Mouse (Mus musculus) intestine, embryonic 15.5 days (tissue): Measurements from ENCODE around the gene Rfx2. TPM values are rescaled to one million over a fixed set of nuclear protein-coding genes. Genes with fewer than 3 reads are reported as not detected.
A peak's percentile ranks its signal among the peaks of the same experiment; 100 is the strongest.

Source experiments
- ATAC-seq: fragments of 200-750 bp; cut with Nextera tagmentation; 2 replicates; pipeline ENCODE4 v1.8.0; 2017; ENCODE audit warnings: moderate TSS enrichment, moderate library complexity
- H3K27ac ChIP-seq: fragments of 300-500 bp; sonication (generic); 2 replicates; pipeline ENCODE4 v1.5.1; 2015; ENCODE audit warnings: mild to moderate bottlenecking, inconsistent platforms
- H3K27me3 ChIP-seq: fragments of 300-500 bp; sonication (generic); replicated peaks from 2 replicates; pipeline ENCODE4 v1.6.1; 2015; ENCODE audit warnings: inconsistent platforms
- H3K36me3 ChIP-seq: fragments of 300-500 bp; sonication (generic); 2 replicates; pipeline ENCODE4 v1.6.1; 2015; ENCODE audit warnings: inconsistent platforms
- H3K4me1 ChIP-seq: fragments of 300-500 bp; sonication (generic); replicated peaks from 2 replicates; pipeline ENCODE4 v1.6.1; 2015; ENCODE audit warnings: inconsistent platforms
- H3K4me2 ChIP-seq: fragments of 300-500 bp; sonication (generic); replicated peaks from 2 replicates; pipeline ENCODE4 v1.6.1; 2015; ENCODE audit warnings: mild to moderate bottlenecking, inconsistent platforms
- H3K4me3 ChIP-seq: fragments of 300-500 bp; sonication (generic); replicated peaks from 2 replicates; pipeline ENCODE4 v1.5.1; 2015; ENCODE audit warnings: inconsistent platforms
- H3K9ac ChIP-seq: fragments of 300-500 bp; sonication (generic); 2 replicates; pipeline ENCODE4 v1.6.1; 2015; ENCODE audit warnings: inconsistent platforms
- H3K9me3 ChIP-seq: fragments of 300-500 bp; sonication (generic); 2 replicates; pipeline ENCODE4 v1.6.1; 2016; ENCODE audit warnings: inconsistent platforms
- WGBS: fragments of 180-500 bp; shearing (Covaris S2); methylation state at CpG from one replicate; pipeline ENCODE4 v1.1.7; 2015; 5-methylcytosine and 5-hydroxymethylcytosine counted together
- polyA plus RNA-seq: library from polyadenylated mRNA; unstranded; fragments of >200 nt; fragmentation: Nextera tagmentation; extraction: Ambion mirVana; gene quantifications from 2 replicates; pipeline ENCODE4 v1.2.1, GENCODE M21; 2015

Rfx2 gene
- polyA plus RNA-seq, 1 experiment from 2014 or later, result 3.1 TPM

DNA sequence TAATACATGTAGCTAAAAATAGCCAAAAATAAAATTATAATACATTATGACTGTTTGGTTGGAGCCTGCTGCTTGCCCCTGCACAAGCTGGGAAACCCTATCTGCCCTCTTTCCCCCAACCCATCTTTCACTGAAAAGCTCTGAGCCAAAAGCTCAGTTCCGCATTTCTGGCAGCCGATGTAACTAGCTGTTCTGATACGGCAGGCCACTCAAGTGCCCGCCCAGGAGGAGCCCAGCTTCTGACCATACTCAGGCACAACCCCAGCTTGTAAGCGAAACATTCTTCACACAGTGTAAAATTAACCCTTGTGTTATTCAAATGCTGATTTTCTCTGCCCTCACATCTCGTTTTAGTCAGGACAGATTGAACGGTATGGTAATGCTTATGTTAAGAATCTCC lies 28.1 kb upstream of the Rfx2 start:
- ATAC-seq, result no peak

DNA sequence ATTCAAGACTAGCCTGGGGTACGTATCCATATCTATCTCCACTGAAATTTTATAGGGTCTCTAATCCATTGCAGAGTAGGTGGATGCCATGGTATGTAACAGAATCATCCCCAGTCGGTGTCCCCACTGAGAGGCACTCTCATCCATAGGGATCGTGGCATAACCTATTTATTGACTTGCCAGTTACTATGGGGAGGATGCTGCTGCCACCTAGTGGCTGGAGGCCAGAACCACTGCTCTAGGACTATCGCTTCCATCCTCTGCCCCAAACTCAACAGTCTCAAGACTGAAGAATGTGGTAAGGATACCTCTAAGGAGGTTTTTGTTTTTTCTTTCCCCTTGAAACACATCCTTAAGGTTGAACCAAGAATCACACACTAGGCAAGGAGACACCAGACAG lies 27.4 kb upstream of the Rfx2 start:
- Histone ChIP-seq H3K36me3 (no peaks in the 10 kb centered on the region), H3K4me2 (no peak overlapping the region), H3K4me1 (0 out of 2 replicates have a peak, but pooled peaks cover 2% of the 10 kb centered on the region), H3K27ac (0 out of 2 replicates have a peak overlapping the region, but pooled peaks have one; percentile 32), H3K9ac (no peak overlapping the region), H3K9me3 (no peaks in the 10 kb centered on the region), H3K4me3 (no peak overlapping the region), H3K27me3 (no peaks in the 10 kb centered on the region)
- no peak; the same call in 1 of the 2 replicates for ATAC-seq
- WGBS, result 53% methylated on average over 4 of the region's 4 CpGs

More for the DNA sequence above, 28.1 kb upstream of the Rfx2 start:
- Histone ChIP-seq H3K4me1 (0 out of 2 replicates have a peak, but pooled peaks cover 2% of the 10 kb centered on the region), H3K4me3 (no peak overlapping the region), H3K27ac (no peak overlapping the region), H3K27me3 (no peaks in the 10 kb centered on the region), H3K9ac (no peak overlapping the region), H3K4me2 (no peak overlapping the region), H3K9me3 (no peaks in the 10 kb centered on the region), H3K36me3 (no peaks in the 10 kb centered on the region)
- 45% methylated on average over 7 of the region's 7 CpGs for WGBS

DNA sequence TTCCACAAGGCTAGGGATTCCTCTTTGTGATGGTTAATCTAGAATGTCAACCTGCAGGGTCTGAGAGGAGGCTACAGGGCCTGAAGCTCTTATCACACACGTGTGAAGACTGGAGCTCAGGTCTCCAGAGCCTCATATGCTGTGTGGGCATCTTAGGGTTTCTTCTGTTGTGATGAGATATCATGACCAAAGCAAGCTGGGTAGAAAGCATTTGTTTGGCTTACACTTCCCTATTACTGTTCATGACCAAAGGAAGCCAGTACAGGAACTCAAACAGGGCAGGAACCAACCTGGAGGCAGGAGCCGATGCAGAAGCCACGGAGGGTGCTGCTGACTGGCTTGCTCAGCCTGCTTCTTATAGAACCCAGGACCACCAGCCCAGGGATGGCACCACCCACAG lies 24.6 kb upstream of the Rfx2 start:
- H3K27ac ChIP-seq, result no peak overlapping the region
- H3K4me1 ChIP-seq, result no peaks in the 10 kb centered on the region
- no peak overlapping the region for H3K4me2 ChIP-seq
- no peak overlapping the region for H3K4me3 ChIP-seq
- H3K9ac ChIP-seq, result no peak overlapping the region
- H3K9me3 ChIP-seq, result no peaks in the 10 kb centered on the region
- 81% methylated on average over 3 of the region's 3 CpGs for WGBS
- no peaks in the 10 kb centered on the region for H3K27me3 ChIP-seq
- ATAC-seq, result no peak
- no peaks in the 10 kb centered on the region for H3K36me3 ChIP-seq

DNA sequence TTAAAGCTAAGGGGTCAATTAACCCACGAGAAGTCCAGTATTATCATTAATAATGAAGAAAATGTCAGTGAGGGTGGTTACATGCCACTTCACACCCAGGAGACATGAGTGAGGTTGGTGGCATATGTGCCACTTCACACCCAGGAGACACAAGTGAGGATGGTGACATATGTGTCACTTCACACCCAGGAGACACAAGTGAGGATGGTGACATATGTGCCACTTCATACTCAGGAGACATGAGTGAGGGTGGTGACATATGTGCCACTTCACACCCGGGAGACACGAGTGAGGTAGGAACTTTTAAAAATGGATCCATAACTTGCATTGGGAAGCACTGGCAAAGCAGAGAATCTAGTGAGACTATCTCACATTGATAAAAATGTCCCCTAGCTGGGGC lies 20.4 kb upstream of the Rfx2 start:
- 0 out of 2 replicates have a peak, but pooled peaks cover 2% of the 10 kb centered on the region for H3K27me3 ChIP-seq
- no peak overlapping the region for H3K9ac ChIP-seq
- no peaks in the 10 kb centered on the region for H3K4me1 ChIP-seq
- no peak overlapping the region for H3K27ac ChIP-seq
- H3K36me3 ChIP-seq, result no peaks in the 10 kb centered on the region
- no peak for ATAC-seq
- WGBS, result 72% methylated on average over 3 of the region's 3 CpGs
- no peaks in the 10 kb centered on the region for H3K9me3 ChIP-seq
- H3K4me3 ChIP-seq, result no peak overlapping the region
- no peak overlapping the region for H3K4me2 ChIP-seq

DNA sequence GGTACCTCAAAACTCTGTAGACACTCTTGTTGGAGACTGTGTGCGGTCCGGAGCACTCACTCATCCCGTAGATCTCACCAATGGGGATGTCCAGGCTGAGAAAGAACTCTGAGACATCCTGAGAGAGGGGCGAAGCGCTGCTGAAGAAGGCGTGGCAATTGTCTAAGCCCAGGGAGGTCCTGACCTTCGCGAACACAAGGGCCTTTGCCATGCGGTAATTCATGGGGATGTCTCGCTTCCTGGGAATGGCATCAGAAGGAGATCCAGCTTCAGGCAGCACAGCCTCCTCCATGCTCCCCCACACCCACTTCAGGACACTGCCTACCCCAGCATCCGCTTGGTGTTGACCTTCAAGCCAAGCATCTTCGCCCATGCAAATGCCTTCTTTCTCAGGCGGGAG lies 18.9 kb upstream of the Rfx2 start:
- Histone ChIP-seq H3K4me3 (no peak overlapping the region), H3K9me3 (no peaks in the 10 kb centered on the region), H3K27ac (no peak overlapping the region), H3K36me3 (no peaks in the 10 kb centered on the region), H3K4me2 (no peak overlapping the region), H3K27me3 (0 out of 2 replicates have a peak, but pooled peaks cover 2% of the 10 kb centered on the region), H3K9ac (no peak overlapping the region), H3K4me1 (no peaks in the 10 kb centered on the region)
- no peak for ATAC-seq
- WGBS, result 76% methylated on average over 13 of the region's 13 CpGs

DNA sequence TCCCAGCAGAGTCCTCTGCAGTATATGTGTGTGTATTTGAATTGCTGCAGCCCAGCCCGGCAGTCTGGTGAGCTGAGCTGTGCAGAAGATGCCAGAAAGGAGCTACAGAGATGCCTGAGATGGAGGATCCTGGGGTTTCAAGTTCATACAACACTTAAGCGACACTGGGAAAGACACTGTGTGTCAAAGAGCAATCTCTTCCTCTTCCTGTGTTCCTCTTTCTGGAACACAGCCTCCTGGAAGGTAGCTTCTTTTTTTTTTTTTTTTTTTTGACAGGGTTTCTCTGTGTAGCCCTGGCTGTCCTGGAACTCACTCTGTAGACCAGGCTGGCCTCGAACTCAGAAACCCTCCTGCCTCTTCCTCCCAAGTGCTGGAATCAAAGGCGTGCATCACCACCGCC lies 18.0 kb upstream of the Rfx2 start:
- 80% methylated on average over 5 of the region's 5 CpGs for WGBS
- Histone ChIP-seq H3K36me3 (no peaks in the 10 kb centered on the region), H3K9ac (no peak overlapping the region), H3K27ac (no peak overlapping the region), H3K4me2 (no peak overlapping the region), H3K27me3 (0 out of 2 replicates have a peak, but pooled peaks cover 2% of the 10 kb centered on the region), H3K4me1 (no peaks in the 10 kb centered on the region), H3K4me3 (no peak overlapping the region), H3K9me3 (no peaks in the 10 kb centered on the region)
- ATAC-seq, result no peak

DNA sequence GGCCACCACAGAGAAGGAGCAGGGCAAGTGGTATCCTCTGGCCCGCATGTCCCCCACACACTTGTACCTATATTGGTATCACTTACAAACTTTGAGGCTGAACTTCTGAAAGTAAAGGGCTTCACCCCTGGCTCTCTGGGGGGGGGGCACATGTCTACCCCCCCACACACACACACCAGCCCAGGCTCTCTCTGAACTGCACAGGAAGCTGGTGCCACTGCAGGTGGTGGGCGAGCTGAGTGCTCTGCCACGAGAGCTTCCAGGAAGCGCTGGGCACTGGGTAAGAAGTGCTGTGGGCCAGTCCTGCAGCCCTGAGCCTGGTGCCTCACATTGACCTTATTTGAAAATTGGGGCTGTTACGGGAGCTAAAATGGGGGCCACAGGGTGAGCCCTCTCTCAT lies 12.9 kb upstream of the Rfx2 start:
- Histone ChIP-seq H3K9ac (no peak overlapping the region), H3K27me3 (0 out of 2 replicates have a peak, but pooled peaks cover 2% of the 10 kb centered on the region), H3K4me2 (no peak overlapping the region), H3K27ac (no peak overlapping the region), H3K9me3 (no peaks in the 10 kb centered on the region), H3K4me1 (no peaks in the 10 kb centered on the region), H3K4me3 (no peak overlapping the region), H3K36me3 (no peaks in the 10 kb centered on the region)
- no peak for ATAC-seq
- 81% methylated on average over 5 of the region's 5 CpGs for WGBS

DNA sequence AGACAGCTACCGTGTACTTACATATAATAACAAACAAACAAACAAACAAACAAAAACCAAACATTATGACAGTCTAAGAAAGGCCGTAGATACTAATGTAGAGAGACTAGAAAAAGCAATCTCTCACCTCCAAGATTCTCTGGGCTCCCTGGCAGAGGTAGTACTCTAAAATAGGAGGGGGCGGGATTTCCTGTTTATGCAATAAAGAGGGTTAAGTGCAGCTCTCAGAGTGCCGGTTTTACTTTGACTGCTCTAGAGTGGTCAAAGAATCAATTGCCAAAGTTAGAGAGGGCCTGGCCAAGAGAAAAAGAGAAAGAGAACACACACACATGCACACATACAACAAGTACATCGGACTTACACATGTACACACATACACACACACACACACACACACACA lies 11.4 kb upstream of the Rfx2 start:
- no peak for ATAC-seq
- Histone ChIP-seq H3K4me2 (no peak overlapping the region), H3K9ac (no peak overlapping the region), H3K36me3 (no peaks in the 10 kb centered on the region), H3K4me1 (no peaks in the 10 kb centered on the region), H3K4me3 (no peak overlapping the region), H3K27me3 (no peaks in the 10 kb centered on the region), H3K9me3 (no peaks in the 10 kb centered on the region), H3K27ac (no peak overlapping the region)
- 71% methylated on average over 5 of the region's 5 CpGs for WGBS

DNA sequence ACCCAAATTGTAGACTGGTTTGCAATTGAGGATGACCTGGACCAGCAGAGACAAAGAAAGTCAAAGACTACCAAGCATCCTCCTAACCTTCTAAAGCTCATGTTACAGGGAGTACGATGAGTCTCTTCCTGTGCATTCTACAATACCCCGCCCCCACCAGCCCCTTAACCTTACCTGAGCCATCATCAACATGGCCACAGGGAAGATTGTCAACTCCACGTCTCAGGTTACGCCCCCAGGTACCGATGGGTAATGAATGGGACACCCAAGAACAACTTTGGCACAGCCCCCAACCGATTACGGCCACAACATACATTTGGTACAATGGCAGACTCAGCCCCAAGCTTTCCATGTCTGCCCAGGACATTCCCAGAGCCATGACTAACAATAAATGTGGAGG lies 9.7 kb upstream of the Rfx2 start:
- ATAC-seq, result no peak
- H3K4me3 ChIP-seq, result no peak overlapping the region
- H3K36me3 ChIP-seq, result no peaks in the 10 kb centered on the region
- WGBS, result 78% methylated on average over 7 of the region's 7 CpGs
- no peaks in the 10 kb centered on the region for H3K9me3 ChIP-seq
- no peaks in the 10 kb centered on the region for H3K4me1 ChIP-seq
- H3K27me3 ChIP-seq, result no peaks in the 10 kb centered on the region
- H3K27ac ChIP-seq, result no peak overlapping the region
- H3K9ac ChIP-seq, result no peak overlapping the region
- H3K4me2 ChIP-seq, result no peak overlapping the region

DNA sequence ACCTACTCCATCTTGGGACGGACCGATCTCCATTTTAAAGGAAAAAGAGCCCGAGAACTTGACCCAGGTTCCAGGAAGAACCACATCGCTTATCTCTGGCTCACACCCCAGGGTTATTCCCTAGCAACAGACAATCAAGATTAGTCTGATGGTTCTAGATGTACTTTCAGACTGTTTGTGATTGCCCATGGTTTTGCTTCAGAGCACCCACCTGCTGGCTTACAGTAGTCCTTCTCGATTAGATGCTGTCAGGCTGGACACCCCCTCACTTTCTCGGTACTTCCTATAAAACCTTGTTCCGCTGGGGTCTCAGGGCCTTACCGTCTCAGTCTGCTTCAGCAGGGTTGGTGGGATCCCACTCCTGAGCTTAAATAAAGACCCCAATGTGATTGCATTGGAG lies 5.5 kb upstream of the Rfx2 start:
- 91% methylated on average over 8 of the region's 8 CpGs for WGBS
- Histone ChIP-seq H3K9ac (no peak overlapping the region), H3K4me3 (no peak overlapping the region), H3K9me3 (no peaks in the 10 kb centered on the region), H3K36me3 (no peaks in the 10 kb centered on the region), H3K27me3 (no peaks in the 10 kb centered on the region), H3K27ac (no peak overlapping the region), H3K4me2 (no peak overlapping the region), H3K4me1 (no peaks in the 10 kb centered on the region)
- no peak for ATAC-seq

DNA sequence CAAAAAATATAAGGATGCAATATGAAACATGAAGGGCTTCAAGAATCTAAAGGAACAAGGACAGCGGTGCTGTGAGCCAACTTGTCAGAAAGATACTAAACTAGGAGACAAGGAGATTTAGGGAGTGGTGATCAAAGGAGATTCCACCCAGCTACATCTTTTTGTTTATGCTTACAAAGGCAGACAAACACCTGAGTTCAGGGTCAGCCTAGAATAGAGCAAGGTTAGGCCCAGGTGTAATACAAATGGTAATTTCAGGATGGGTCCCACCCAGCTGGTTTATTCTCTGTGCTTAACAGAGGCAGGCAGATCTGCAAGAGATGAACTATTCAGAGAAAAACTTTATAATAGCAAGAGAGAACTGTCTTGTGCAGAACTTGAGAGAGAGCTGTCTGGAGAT lies 2.6 kb upstream of the Rfx2 start:
- no peak overlapping the region for H3K9ac ChIP-seq
- H3K36me3 ChIP-seq, result no peaks in the 10 kb centered on the region
- H3K27me3 ChIP-seq, result no peaks in the 10 kb centered on the region
- H3K4me1 ChIP-seq, result 0 out of 2 replicates have a peak, but pooled peaks cover 13% of the 10 kb centered on the region
- ATAC-seq, result no peak
- WGBS, result 94% methylated on average over 1 of the region's 1 CpGs
- H3K4me2 ChIP-seq, result no peak overlapping the region
- no peak overlapping the region for H3K4me3 ChIP-seq
- no peaks in the 10 kb centered on the region for H3K9me3 ChIP-seq
- no peak overlapping the region for H3K27ac ChIP-seq

DNA sequence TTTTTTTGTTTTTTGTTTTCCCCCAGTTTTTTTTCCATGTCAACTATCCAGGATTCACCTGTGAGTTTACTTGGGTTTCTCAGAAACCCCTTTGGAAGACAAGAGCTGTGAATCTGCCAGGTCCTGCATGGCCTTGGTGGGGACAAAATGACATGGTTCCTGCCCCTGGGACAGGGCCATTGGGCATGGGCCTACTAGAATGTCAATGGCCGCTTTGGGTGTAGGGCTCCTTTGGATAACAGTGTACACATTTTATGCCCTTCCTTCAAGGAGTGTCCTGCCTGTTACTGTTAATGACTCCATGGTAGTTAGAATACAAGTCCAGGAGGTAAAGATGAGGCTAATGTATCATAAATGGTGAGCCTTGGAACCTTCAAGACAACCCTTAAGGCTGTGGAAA lies 2.1 kb upstream of the Rfx2 start:
- ATAC-seq, result no peak
- no peak overlapping the region for H3K4me3 ChIP-seq
- H3K9me3 ChIP-seq, result no peaks in the 10 kb centered on the region
- H3K4me1 ChIP-seq, result 0 out of 2 replicates have a peak, but pooled peaks cover 13% of the 10 kb centered on the region
- no peaks in the 10 kb centered on the region for H3K36me3 ChIP-seq
- H3K4me2 ChIP-seq, result no peak overlapping the region
- no peak overlapping the region for H3K27ac ChIP-seq
- WGBS, result 89% methylated on average over 1 of the region's 1 CpGs
- no peak overlapping the region for H3K9ac ChIP-seq
- H3K27me3 ChIP-seq, result no peaks in the 10 kb centered on the region

DNA sequence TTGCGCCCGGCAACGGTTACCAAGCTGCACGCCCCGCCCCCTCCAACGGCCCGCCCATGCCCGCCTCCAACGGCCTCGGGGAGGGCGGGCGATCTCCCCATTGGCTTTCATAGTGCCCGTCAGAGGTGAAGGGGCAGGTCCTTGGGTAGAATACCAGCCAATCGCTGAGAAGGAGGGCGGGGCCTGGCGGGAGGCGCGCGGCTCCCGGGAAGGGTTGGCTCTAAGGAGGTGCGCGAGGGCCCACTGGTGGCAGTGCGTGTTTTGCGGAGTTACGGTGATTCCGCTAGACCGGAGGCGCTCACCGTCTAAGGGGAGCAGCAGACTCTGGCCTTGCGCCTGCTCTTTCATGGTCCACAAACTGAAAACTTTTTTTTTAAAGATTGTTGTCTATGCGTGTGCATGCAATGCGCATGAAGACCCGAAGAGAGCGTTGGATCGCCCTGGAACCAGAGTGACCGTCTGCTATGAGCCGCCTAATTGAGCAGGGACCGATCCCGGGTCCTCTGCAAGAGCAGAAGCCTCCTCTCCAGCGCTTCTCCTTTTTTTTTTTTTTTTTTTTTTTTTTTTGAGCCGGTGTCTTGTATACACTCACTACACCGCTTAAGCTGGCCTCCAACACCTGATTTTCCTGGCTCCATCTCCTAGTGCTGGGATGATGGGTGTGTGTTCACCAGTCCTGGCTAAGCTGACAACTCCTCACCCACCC lies 451 bp upstream of the Rfx2 start:
- Histone ChIP-seq H3K36me3 (no peaks in the 10 kb centered on the region), H3K9ac (0 out of 2 replicates have a peak overlapping the region, but pooled peaks have one; percentile 47), H3K4me3 (peak overlapping the region; percentile 57), H3K9me3 (no peaks in the 10 kb centered on the region), H3K4me2 (peak overlapping the region; percentile 93), H3K27ac (no peak overlapping the region), H3K4me1 (0 out of 2 replicates have a peak, but pooled peaks cover 13% of the 10 kb centered on the region), H3K27me3 (no peaks in the 10 kb centered on the region)
- WGBS, result under 1% methylated on average over 41 of the region's 42 CpGs
- peak; percentile 99 for ATAC-seq
